Mouse (Mus musculus) hindbrain, embryonic 14.5 days (tissue): ENCODE measurements around the gene Atxn2l. TPM values are rescaled to one million over a fixed set of nuclear protein-coding genes. Genes with fewer than 3 reads are reported as not detected.

Experiments
- ATAC-seq: fragments of 200-750 bp; cut with Nextera tagmentation; 2 replicates; pipeline ENCODE4 v1.8.0; 2017; ENCODE audit warnings: moderate number of reproducible peaks, mild to moderate bottlenecking, moderate TSS enrichment, moderate library complexity; ENCODE audit not compliant: low FRiP score
- DNase-seq: peaks from one replicate; pipeline ENCODE4 v3.0.0-alpha.2; 2015; ENCODE audit warnings: low spot score
- H3K27ac ChIP-seq: fragments of 300-500 bp; sonication (generic); 2 replicates; pipeline ENCODE4 v1.5.1; 2014; ENCODE audit warnings: mild to moderate bottlenecking, moderate library complexity
- H3K27me3 ChIP-seq: fragments of 300-500 bp; sonication (generic); 2 replicates; pipeline ENCODE4 v1.6.1; 2014; ENCODE audit warnings: mild to moderate bottlenecking, low read length, mixed read lengths; ENCODE audit not compliant: control insufficient read depth, insufficient read depth
- H3K36me3 ChIP-seq: fragments of 300-500 bp; sonication (generic); replicated peaks from 2 replicates; pipeline ENCODE4 v1.6.1; 2014; ENCODE audit not compliant: control insufficient read depth, insufficient read depth
- H3K4me1 ChIP-seq: fragments of 300-500 bp; sonication (generic); replicated peaks from 2 replicates; pipeline ENCODE4 v1.6.1; 2014; ENCODE audit warnings: antibody characterized with exemption, low read length, mixed read lengths; ENCODE audit not compliant: control insufficient read depth, insufficient read depth
- H3K4me2 ChIP-seq: fragments of 300-500 bp; sonication (generic); replicated peaks from 2 replicates; pipeline ENCODE4 v1.6.1; 2014; ENCODE audit warnings: mild to moderate bottlenecking, moderate library complexity
- H3K4me3 ChIP-seq: fragments of 300-500 bp; sonication (generic); replicated peaks from 2 replicates; pipeline ENCODE4 v1.5.1; 2014; ENCODE audit warnings: mild to moderate bottlenecking, low read length
- H3K9ac ChIP-seq: fragments of 300-500 bp; sonication (generic); 2 replicates; pipeline ENCODE4 v1.6.1; 2014
- H3K9me3 ChIP-seq: fragments of 300-500 bp; sonication (generic); 2 replicates; pipeline ENCODE4 v1.6.1; 2016; ENCODE audit warnings: low read length; ENCODE audit not compliant: control insufficient read depth
- WGBS: fragments of 180-500 bp; shearing (Covaris S2); extraction: QIAGEN DNeasy Blood & Tissue Kit; methylation state at CpG from one replicate; pipeline ENCODE4 v1.1.7; 2014; 5-methylcytosine and 5-hydroxymethylcytosine counted together
- polyA plus RNA-seq: library from polyadenylated mRNA; unstranded; fragments of >200 nt; fragmentation: Nextera tagmentation; extraction: Ambion mirVana; gene quantifications from 2 replicates; pipeline ENCODE4 v1.2.1, GENCODE M21; 2014

Atxn2l gene
- polyA plus RNA-seq, 1 experiment from 2014 or later = 72.6 TPM

DNA sequence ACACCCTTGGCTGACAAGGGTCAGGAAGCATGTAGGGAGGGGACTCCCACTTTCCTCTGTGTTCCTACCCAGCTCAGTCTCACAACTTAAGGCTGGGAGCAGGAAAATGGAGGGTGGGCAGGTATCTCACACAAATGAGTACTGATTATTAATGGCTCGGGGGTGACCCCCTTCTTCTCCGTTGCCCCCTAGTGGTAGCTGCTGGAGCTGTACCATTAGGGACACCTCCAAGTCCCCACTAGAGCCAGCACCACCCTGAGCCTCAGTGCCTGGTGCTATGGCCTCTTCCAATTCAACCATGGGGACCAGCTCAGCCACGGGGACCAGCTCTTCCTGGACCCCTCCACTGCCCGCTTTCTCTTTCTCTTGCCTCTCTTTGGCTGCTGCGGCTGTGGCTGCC is 36.0 kb downstream of the Atxn2l start:
- 62% methylated on average over 5 of the region's 5 CpGs for WGBS
- Histone ChIP-seq H3K36me3 (peaks cover 60% of the 10 kb centered on the region), H3K4me1 (no peaks in the 10 kb centered on the region), H3K27me3 (no peaks in the 10 kb centered on the region), H3K4me2 (no peak overlapping the region), H3K4me3 (no peak overlapping the region), H3K27ac (no peak overlapping the region), H3K9ac (no peak overlapping the region), H3K9me3 (no peaks in the 10 kb centered on the region)
- ATAC-seq (no peak), DNase-seq (no peak)

- ATAC-seq (no peak), DNase-seq (no peak)
- no peak overlapping the region for H3K4me3 ChIP-seq
- no peak overlapping the region for H3K4me2 ChIP-seq
- 92% methylated on average over 5 of the region's 5 CpGs for whole genome bisulfite sequencing
- H3K27me3 ChIP-seq = no peaks in the 10 kb centered on the region
- H3K27ac ChIP-seq = no peak overlapping the region
- H3K4me1 ChIP-seq = no peaks in the 10 kb centered on the region
- H3K9ac ChIP-seq = no peak overlapping the region
- H3K9me3 ChIP-seq = no peaks in the 10 kb centered on the region
- H3K36me3 ChIP-seq = peaks cover 55% of the 10 kb centered on the region
Observed at GRCm38 (mm10) chr7:126466707-126467106, 36.5 kb downstream of the Atxn2l start.

DNA sequence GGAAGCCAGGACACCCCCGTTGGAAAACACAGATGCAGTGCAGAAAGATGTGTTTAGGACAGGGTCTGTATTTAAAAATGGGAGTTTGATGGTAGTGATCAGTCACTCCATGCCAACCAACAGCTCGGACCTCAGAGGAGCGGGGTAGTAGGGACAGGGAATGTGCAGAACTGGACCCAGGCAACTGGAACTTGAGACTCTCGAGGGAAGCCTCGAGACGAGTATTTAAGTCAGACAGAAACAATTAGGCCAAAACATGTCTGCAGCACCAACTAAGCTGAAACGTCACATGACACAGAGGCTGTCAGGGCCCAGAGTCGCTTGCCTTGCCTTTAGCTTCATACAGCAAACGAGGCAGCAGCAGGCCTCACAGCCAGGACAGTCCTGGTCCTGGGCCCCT is 37.1 kb downstream of the Atxn2l start:
- Histone ChIP-seq H3K36me3 (peaks cover 50% of the 10 kb centered on the region), H3K4me2 (no peak overlapping the region), H3K27ac (no peak overlapping the region), H3K4me1 (no peaks in the 10 kb centered on the region), H3K9ac (no peak overlapping the region), H3K9me3 (no peaks in the 10 kb centered on the region), H3K27me3 (no peaks in the 10 kb centered on the region), H3K4me3 (no peak overlapping the region)
- no peak for ATAC-seq
- DNase-seq = no peak
- WGBS = 77% methylated on average over 9 of the region's 9 CpGs

GRCm38 (mm10) chr7:126465246-126466030 is 37.8 kb downstream of the Atxn2l start:
- Histone ChIP-seq H3K27ac (no peak overlapping the region), H3K9ac (no peak overlapping the region), H3K4me1 (no peaks in the 10 kb centered on the region), H3K27me3 (no peaks in the 10 kb centered on the region), H3K36me3 (peaks cover 43% of the 10 kb centered on the region), H3K4me2 (no peak overlapping the region), H3K4me3 (no peak overlapping the region), H3K9me3 (no peaks in the 10 kb centered on the region)
- ATAC-seq = no peak
- DNase-seq = no peak
- 66% methylated on average over 7 of the region's 7 CpGs for whole genome bisulfite sequencing

- no peaks in the 10 kb centered on the region for H3K4me1 ChIP-seq
- peaks cover 37% of the 10 kb centered on the region for H3K36me3 ChIP-seq
- DNase-seq (no peak), ATAC-seq (no peak)
- H3K4me2 ChIP-seq = no peak overlapping the region
- no peak overlapping the region for H3K9ac ChIP-seq
- no peaks in the 10 kb centered on the region for H3K9me3 ChIP-seq
- no peak overlapping the region for H3K4me3 ChIP-seq
- 47% methylated on average over 5 of the region's 5 CpGs for WGBS
- H3K27me3 ChIP-seq = no peaks in the 10 kb centered on the region
- H3K27ac ChIP-seq = no peak overlapping the region
Observed at GRCm38 (mm10) chr7:126464836-126465235, 38.4 kb downstream of the Atxn2l start.

DNA sequence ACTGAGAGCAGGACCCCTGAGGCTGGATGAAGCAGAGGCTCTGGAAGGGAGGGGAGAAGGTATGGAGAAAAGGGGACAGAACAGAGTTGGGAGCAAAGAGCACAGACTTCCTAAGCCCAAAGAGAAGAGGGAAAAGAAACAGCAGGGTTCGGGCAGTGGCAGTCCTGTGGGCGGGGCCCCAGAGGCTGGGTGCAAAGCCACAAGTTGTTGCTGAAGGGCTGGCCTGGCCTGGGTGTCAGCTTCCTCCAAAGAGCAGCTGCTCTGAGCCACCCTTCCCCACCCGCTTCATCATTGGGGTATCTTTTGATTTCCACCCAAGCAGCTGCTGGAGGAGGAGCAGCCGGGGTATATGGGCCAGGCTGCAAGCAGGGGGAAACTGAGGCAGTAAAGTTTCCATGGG is 39.1 kb downstream of the Atxn2l start:
- Histone ChIP-seq H3K36me3 (peaks cover 31% of the 10 kb centered on the region), H3K27ac (no peak overlapping the region), H3K27me3 (no peaks in the 10 kb centered on the region), H3K4me3 (no peak overlapping the region), H3K9me3 (no peaks in the 10 kb centered on the region), H3K9ac (no peak overlapping the region), H3K4me2 (no peak overlapping the region), H3K4me1 (no peaks in the 10 kb centered on the region)
- WGBS = 65% methylated on average over 4 of the region's 4 CpGs
- DNase-seq (no peak), ATAC-seq (no peak)

DNA sequence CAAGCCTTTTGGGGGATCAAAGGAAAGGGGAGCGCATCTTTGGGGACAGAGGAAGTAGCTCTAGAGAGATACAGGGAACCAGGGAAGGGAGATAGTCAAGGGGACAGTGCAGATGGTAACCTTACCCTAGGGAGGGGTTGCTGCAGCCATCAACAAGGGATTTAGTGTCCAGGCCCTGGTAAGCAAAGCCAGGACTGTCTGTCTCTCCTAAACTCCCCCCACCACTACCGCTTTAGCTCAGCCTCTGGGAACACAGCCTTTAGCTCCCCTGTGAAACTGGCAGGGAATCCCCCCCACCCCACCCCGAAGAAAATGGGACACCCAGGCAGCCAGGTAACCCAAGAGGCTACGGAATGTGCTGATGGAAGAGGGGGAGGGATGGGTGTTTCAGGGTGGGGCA is 39.7 kb downstream of the Atxn2l start:
- DNase-seq (no peak), ATAC-seq (no peak)
- H3K9me3 ChIP-seq = no peaks in the 10 kb centered on the region
- H3K9ac ChIP-seq = no peak overlapping the region
- WGBS = 74% methylated on average over 4 of the region's 4 CpGs
- H3K4me2 ChIP-seq = no peak overlapping the region
- H3K4me3 ChIP-seq = no peak overlapping the region
- H3K27ac ChIP-seq = no peak overlapping the region
- no peaks in the 10 kb centered on the region for H3K27me3 ChIP-seq
- no peaks in the 10 kb centered on the region for H3K4me1 ChIP-seq
- H3K36me3 ChIP-seq = peaks cover 25% of the 10 kb centered on the region

DNA sequence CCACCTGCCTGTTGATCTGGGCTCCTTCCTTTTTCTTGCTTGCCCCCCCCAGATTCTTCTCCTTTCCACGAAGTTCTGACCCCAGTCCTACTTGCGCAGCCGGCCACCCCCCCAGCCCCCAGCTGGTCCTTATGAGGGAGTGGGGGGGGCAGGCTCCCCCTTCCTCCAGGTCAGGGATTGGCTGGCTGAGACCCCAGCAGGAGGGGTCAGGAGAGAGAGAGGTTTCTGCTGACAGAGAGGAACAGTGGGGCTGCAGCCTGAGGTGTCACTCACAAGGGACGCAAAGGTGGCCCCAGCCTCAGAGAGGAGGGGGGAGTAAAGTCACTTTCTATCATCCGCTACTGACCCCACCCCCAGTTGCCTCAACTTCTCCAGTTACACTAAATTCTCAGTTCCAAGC is 40.2 kb downstream of the Atxn2l start, which contains the start of gene Atp2a1:
Gene Atp2a1, minus strand, starts transcription at position 105 of the 400 bp plus-strand sequence.
- WGBS = 51% methylated on average over 5 of the region's 5 CpGs
- no peaks in the 10 kb centered on the region for H3K4me1 ChIP-seq

DNA sequence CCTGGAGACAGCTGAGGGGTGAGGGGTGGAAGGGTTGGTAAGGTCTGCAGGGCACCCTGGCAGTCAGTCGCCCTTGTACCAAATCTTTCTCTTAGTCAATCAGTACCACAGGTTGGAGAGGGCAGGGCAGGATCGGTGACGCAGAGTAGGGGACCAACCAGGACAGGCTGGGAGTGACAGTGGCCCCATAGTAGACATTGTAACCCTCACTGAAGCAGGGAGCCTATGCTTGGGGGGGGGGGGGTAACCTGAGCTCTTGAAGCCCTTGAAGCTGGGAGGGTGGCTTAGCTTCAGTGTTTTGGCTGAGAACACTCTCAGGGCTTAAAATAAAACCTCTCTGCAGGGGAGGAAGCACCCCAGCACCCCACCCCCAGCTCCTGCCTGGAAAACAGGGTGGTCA is 41.6 kb downstream of the Atxn2l start:
- no peak overlapping the region for H3K4me3 ChIP-seq
- no peaks in the 10 kb centered on the region for H3K27me3 ChIP-seq
- no peak for DNase-seq
- H3K9ac ChIP-seq = no peak overlapping the region
- no peak overlapping the region for H3K4me2 ChIP-seq
- peaks cover 6% of the 10 kb centered on the region for H3K36me3 ChIP-seq
- no peak overlapping the region for H3K27ac ChIP-seq
- 69% methylated on average over 3 of the region's 3 CpGs for WGBS
- H3K9me3 ChIP-seq = no peaks in the 10 kb centered on the region
- H3K4me1 ChIP-seq = no peaks in the 10 kb centered on the region
- ATAC-seq = no peak

More for the DNA sequence above, 40.2 kb downstream of the Atxn2l start, which contains the start of gene Atp2a1:
- no peak within 1 kb of the TSS for H3K4me3 ChIP-seq
- ATAC-seq = no peak
- no peak within 1 kb of the TSS for H3K9ac ChIP-seq
- peaks cover 20% of the 10 kb centered on the region for H3K36me3 ChIP-seq
- no peaks in the 10 kb centered on the region for H3K9me3 ChIP-seq
- H3K27me3 ChIP-seq = no peaks in the 10 kb centered on the region
- no peak within 1 kb of the TSS for H3K27ac ChIP-seq
- H3K4me2 ChIP-seq = no peak within 1 kb of the TSS
- no peak for DNase-seq
